Comparison of ENCODE assay signal across 15 mouse cellular contexts in genomic region chr6:85325109-85325508, GRCm38 (mm10). TPM values are rescaled to one million over a fixed set of nuclear protein-coding genes. Genes with fewer than 3 reads are reported as not detected.
DNase-seq lines count a peak whose midpoint lies in the region; ATAC-seq and TF ChIP-seq lines count a peak whose summit lies in the region.
"Had no signal": no experiment of that assay in that cellular context is flagged by ENCODE, and none has a peak within 500 bp of the region (broad histone marks: within the 10 kb centered on the region; RNA-seq: fewer than 3 reads in every experiment).

No protein-coding gene starts in this region.

- H3K9me3 ChIP-seq in liver, embryonic 16.5 days (replicated peaks; ENCODE audit: control insufficient read depth, low read length) = no peaks in the 10 kb centered on the region
- H3K9me3 ChIP-seq: embryonic facial prominence, embryonic 13.5 days; forebrain, embryonic 15.5 days had no signal

- 16% methylated on average over 2 of the region's 2 CpGs for WGBS in liver, embryonic 16.5 days (ENCODE audit: insufficient replicate concordance)

- no peak for DNase-seq in liver
- DNase-seq in Muller cell, postnatal 12 days (ENCODE audit: inconsistent ontology term) = peak; percentile 66
- DNase-seq in splenic B cell, adult 2 months (ENCODE audit: low read depth, low spot score) = peak; percentile 40
- DNase-seq in gastrocnemius, postnatal 14 days = no peak
- DNase-seq in cerebellum, postnatal 4 days (ENCODE audit: low spot score in 2 of 2) = no peak
- DNase-seq: cerebellum, adult 9-10 months; heart, postnatal 36 days; layer of hippocampus, adult 9-11 months; liver, postnatal 0 days; thymus, adult 2 months had no signal

- H3K27ac ChIP-seq in liver, embryonic 16.5 days (ENCODE audit: low read length) = no peak overlapping the region
- peak overlapping the region; percentile 12; the same call in 1 of the 2 replicates for H3K27ac ChIP-seq in cortical plate, adult 2 months (ENCODE audit: insufficient read depth, low read length)
- H3K27ac ChIP-seq: embryonic facial prominence, embryonic 13.5 days; forebrain, embryonic 15.5 days had no signal

- no peaks in the 10 kb centered on the region for H3K36me3 ChIP-seq in liver, embryonic 16.5 days (ENCODE audit: control insufficient read depth, insufficient read depth)
- no peaks in the 10 kb centered on the region for H3K36me3 ChIP-seq in splenic B cell, adult 2 months (ENCODE audit: control insufficient read depth, insufficient read depth, low read length, poor library complexity, severe bottlenecking)
- H3K36me3 ChIP-seq: embryonic facial prominence, embryonic 13.5 days; forebrain, embryonic 15.5 days had no signal

- H3K4me2 ChIP-seq in liver, embryonic 16.5 days (ENCODE audit: low read depth, low read length) = no peak overlapping the region
- H3K4me2 ChIP-seq: embryonic facial prominence, embryonic 13.5 days; forebrain, embryonic 15.5 days; heart, embryonic 11.5 days had no signal

- no peak overlapping the region for H3K4me3 ChIP-seq in liver, embryonic 16.5 days (ENCODE audit: low read depth, low read length)
- no peak overlapping the region for H3K4me3 ChIP-seq in cortical plate, adult 2 months (ENCODE audit: insufficient read depth, low read length)
- H3K4me3 ChIP-seq: embryonic facial prominence, embryonic 13.5 days; forebrain, embryonic 15.5 days had no signal

- no peaks in the 10 kb centered on the region for H3K27me3 ChIP-seq in liver, embryonic 16.5 days (ENCODE audit: control insufficient read depth, insufficient read depth, low read depth, low read length)
- H3K27me3 ChIP-seq in splenic B cell, adult 2 months (ENCODE audit: control insufficient read depth, insufficient read depth, low read length, poor library complexity, severe bottlenecking) = no peaks in the 10 kb centered on the region
- H3K27me3 ChIP-seq: forebrain, embryonic 15.5 days had no signal

- ATAC-seq in liver, embryonic 16.5 days (ENCODE audit: low read depth) = 0 out of 2 replicates have a peak, but pooled peaks have one; percentile 11
- ATAC-seq: forebrain, embryonic 15.5 days; liver, postnatal 0 days had no signal

- TF ChIP-seq CTCF in cortical plate, adult 2 months (IDR thresholded peaks at IDR 0.05; ENCODE audit: extremely low read depth, insufficient read depth, low read length) = no peak

- intact Hi-C loops in gastrocnemius, postnatal 14 days (cut with DNase I; ENCODE audit: low total_unique reads) = no loop called here

- TF ChIP-seq POLR2A in cortical plate, adult 2 months (IDR thresholded peaks at IDR 0.05; ENCODE audit: extremely low read depth, insufficient read depth, low read length) = no peak

- no peak overlapping the region for H3K9ac ChIP-seq in liver, embryonic 16.5 days (ENCODE audit: low read depth, low read length)
- H3K9ac ChIP-seq: embryonic facial prominence, embryonic 13.5 days; forebrain, embryonic 15.5 days; liver, postnatal 0 days had no signal

- no peaks in the 10 kb centered on the region for H3K4me1 ChIP-seq in liver, embryonic 16.5 days (ENCODE audit: control insufficient read depth, low read depth, low read length)
- peaks cover 3% of the 10 kb centered on the region for H3K4me1 ChIP-seq in cortical plate, adult 2 months (ENCODE audit: control insufficient read depth, insufficient read depth, low read length)
- H3K4me1 ChIP-seq: embryonic facial prominence, embryonic 13.5 days; forebrain, embryonic 15.5 days had no signal

RNA-seq across cellular contexts. Expression of gene Sfxn5, which starts 8.1 kb away (rescaled TPM):
- polyA plus RNA-seq in liver, embryonic 16.5 days (2015; fragmentation: Nextera tagmentation; extraction: Ambion mirVana) = 1.8 and 2.0 TPM in 2 replicates
- 163 and 164 TPM in 2 replicates for polyA plus RNA-seq in cortical plate, adult 2 months (2012; rRNA removed)
- total RNA-seq in gastrocnemius, postnatal 14 days (2021) = 1 to 10 TPM; 2.7 to 4.1 TPM

RNA-seq across cellular contexts. Expression of gene Rab11fip5, which starts 49.3 kb away (rescaled TPM):
- 0.85 and 1.0 TPM in 2 replicates for polyA plus RNA-seq in liver, embryonic 16.5 days (2015; fragmentation: Nextera tagmentation; extraction: Ambion mirVana)
- polyA plus RNA-seq in cortical plate, adult 2 months (2012; rRNA removed) = 46.6 and 48.5 TPM in 2 replicates
- 10 to 100 TPM; 25.9 to 31.5 TPM for total RNA-seq in gastrocnemius, postnatal 14 days (2021)

Comparison
In these comparisons a context has a peak if more than half of its experiments do, and no peak if none do; other contexts are left out.
1. DNase-seq: peak in Muller cell, postnatal 12 days (single experiment) and splenic B cell, adult 2 months (single experiment); none in liver (single experiment), gastrocnemius, postnatal 14 days (single experiment) and cerebellum, postnatal 4 days (0 of 2).
2. RNA of gene Sfxn5, which starts 8.1 kb away (polyA plus RNA-seq): 163 to 164 TPM in cortical plate, adult 2 months; 1.8 to 2.0 TPM in liver, embryonic 16.5 days; every median in the first group is over 10 times any median in the second.
3. RNA of gene Rab11fip5, which starts 49.3 kb away (polyA plus RNA-seq): 46.6 to 48.5 TPM in cortical plate, adult 2 months; 0.85 to 1.0 TPM in liver, embryonic 16.5 days; every median in the first group is over 10 times any median in the second.